Mouse (Mus musculus) heart, postnatal 0 days (tissue): ENCODE results near the gene Nanog. TPM values are rescaled to one million over a fixed set of nuclear protein-coding genes. Genes with fewer than 3 reads are reported as not detected.
A peak's percentile ranks its signal among the peaks of the same experiment; 100 is the strongest.

Source experiments
- ATAC-seq: fragments of 200-750 bp; cut with Nextera tagmentation; 2 replicates; pipeline ENCODE4 v1.8.0; 2017; ENCODE audit warnings: low read depth, moderate number of reproducible peaks, moderate library complexity; ENCODE audit not compliant: insufficient read depth
- DNase-seq: peaks from one replicate; pipeline ENCODE4 v3.0.0-alpha.2; 2016; ENCODE audit warnings: low spot score
- H3K27ac ChIP-seq: fragments of 300-500 bp; sonication (generic); 2 replicates; pipeline ENCODE4 v1.5.1; 2014; ENCODE audit warnings: low read depth, mild to moderate bottlenecking
- H3K27me3 ChIP-seq: fragments of 300-500 bp; sonication (generic); 2 replicates; pipeline ENCODE4 v1.6.1; 2014; ENCODE audit warnings: low read length, mixed read lengths; ENCODE audit not compliant: control insufficient read depth, insufficient read depth
- H3K36me3 ChIP-seq: fragments of 300-500 bp; sonication (generic); replicated peaks from 2 replicates; pipeline ENCODE4 v1.6.1; 2014; ENCODE audit warnings: low read length, mixed read lengths; ENCODE audit not compliant: control insufficient read depth, insufficient read depth
- H3K4me1 ChIP-seq: fragments of 300-500 bp; sonication (generic); 2 replicates; pipeline ENCODE4 v1.6.1; 2014; ENCODE audit warnings: antibody characterized with exemption; ENCODE audit not compliant: control insufficient read depth, insufficient read depth
- H3K4me2 ChIP-seq: fragments of 300-500 bp; sonication (generic); 2 replicates; pipeline ENCODE4 v1.6.1; 2014; ENCODE audit warnings: low read depth, mild to moderate bottlenecking, low read length, moderate library complexity
- H3K4me3 ChIP-seq: fragments of 300-500 bp; sonication (generic); 2 replicates; pipeline ENCODE4 v1.5.1; 2014; ENCODE audit warnings: low read depth, low read length
- H3K9ac ChIP-seq: fragments of 300-500 bp; sonication (generic); replicated peaks from 2 replicates; pipeline ENCODE4 v1.6.1; 2014; ENCODE audit warnings: low read depth, low read length, mixed read lengths
- H3K9me3 ChIP-seq: fragments of 300-500 bp; sonication (generic); replicated peaks from 2 replicates; pipeline ENCODE4 v1.6.1; 2016; ENCODE audit warnings: low read length; ENCODE audit not compliant: control insufficient read depth
- CTCF ChIP-seq: IDR thresholded peaks from 2 replicates; pipeline ENCODE4 v1.5.1; 2016; ENCODE audit warnings: antibody characterized with exemption, control low read depth, low read depth
- EP300 ChIP-seq: IDR thresholded peaks from 2 replicates; pipeline ENCODE4 v1.6.1; 2016; ENCODE audit warnings: antibody characterized with exemption, low read depth
- WGBS: fragments of 180-500 bp; shearing (Covaris S2); extraction: QIAGEN DNeasy Blood & Tissue Kit; methylation state at CpG from one replicate; pipeline ENCODE4 v1.1.7; 2014; 5-methylcytosine and 5-hydroxymethylcytosine counted together
- polyA plus RNA-seq: library from polyadenylated mRNA; unstranded; fragments of >200 nt; fragmentation: Nextera tagmentation; extraction: Ambion mirVana; gene quantifications from 2 replicates; pipeline ENCODE4 v1.2.1, GENCODE M21; 2015
- total RNA-seq: library from RNA; depleted of rRNA; stranded (reverse); fragments of >200 nt; gene quantifications from 2 replicates; pipeline ENCODE4 v1.2.3, GENCODE M21; 2014; ENCODE audit warnings: low replicate concordance

The Nanog gene
- total and polyA plus RNA-seq, 2 experiments from 2014 or later = 0.61 to 0.73 TPM

DNA sequence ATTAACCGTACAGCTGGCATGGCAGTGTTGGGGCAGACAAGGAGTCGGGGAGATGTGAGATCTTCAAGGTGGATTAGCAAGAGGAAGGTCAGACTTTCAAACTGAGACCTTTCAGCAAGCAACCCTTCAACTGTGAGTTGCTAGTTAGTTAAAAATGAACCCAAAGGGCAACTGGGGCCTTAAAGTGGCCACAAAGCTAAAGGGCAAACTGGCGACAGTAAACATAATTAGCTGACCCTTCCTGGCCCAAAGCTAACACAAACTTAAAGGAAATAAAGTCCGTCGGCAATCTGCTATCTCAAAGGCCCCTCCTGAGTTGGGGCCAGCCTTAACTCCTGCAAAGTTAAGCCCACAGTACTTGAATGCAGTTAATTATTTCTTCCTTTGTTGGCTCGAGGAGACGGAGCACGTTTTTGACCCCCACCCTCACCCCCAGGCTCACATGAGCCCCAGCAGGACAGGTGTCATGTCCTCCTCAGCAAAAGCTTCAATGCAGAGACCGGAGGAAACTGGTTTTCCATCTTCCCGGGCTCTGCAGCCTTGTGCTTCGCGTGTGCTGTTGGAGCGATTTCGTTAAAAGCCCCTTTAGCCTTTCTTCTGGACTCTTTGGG is 43.6 kb upstream of the Nanog start:
- H3K4me2 ChIP-seq = no peak overlapping the region
- DNase-seq = no peak
- H3K36me3 ChIP-seq = no peaks in the 10 kb centered on the region
- H3K9me3 ChIP-seq = no peaks in the 10 kb centered on the region
- no peak for TF ChIP-seq EP300
- no peak for TF ChIP-seq CTCF
- H3K9ac ChIP-seq = no peak overlapping the region
- no peak for ATAC-seq
- H3K4me1 ChIP-seq = 0 out of 2 replicates have a peak, but pooled peaks cover 5% of the 10 kb centered on the region
- H3K27ac ChIP-seq = no peak overlapping the region
- 0 out of 2 replicates have a peak, but pooled peaks cover 7% of the 10 kb centered on the region for H3K27me3 ChIP-seq
- WGBS = 55% methylated on average over 14 of the region's 14 CpGs
- no peak overlapping the region for H3K4me3 ChIP-seq

GRCm38 (mm10) chr6:122665866-122666265 is 41.4 kb upstream of the Nanog start:
- no peak overlapping the region for H3K4me3 ChIP-seq

GRCm38 (mm10) chr6:122667715-122668114 is 39.6 kb upstream of the Nanog start:
- no peaks in the 10 kb centered on the region for H3K9me3 ChIP-seq
- no peaks in the 10 kb centered on the region for H3K36me3 ChIP-seq
- WGBS = 75% methylated on average over 5 of the region's 5 CpGs
- no peak for TF ChIP-seq CTCF
- TF ChIP-seq EP300 = no peak
- DNase-seq = no peak
- no peak overlapping the region for H3K4me2 ChIP-seq
- peaks cover 10% of the 10 kb centered on the region; the same call in 1 of the 2 replicates for H3K4me1 ChIP-seq
- ATAC-seq = no peak
- H3K27me3 ChIP-seq = no peaks in the 10 kb centered on the region
- H3K9ac ChIP-seq = no peak overlapping the region
- no peak overlapping the region for H3K4me3 ChIP-seq
- H3K27ac ChIP-seq = no peak overlapping the region

More at GRCm38 (mm10) chr6:122665866-122666265, 41.4 kb upstream of the Nanog start:
- peak; percentile 24 for DNase-seq
- Histone ChIP-seq H3K9me3 (no peaks in the 10 kb centered on the region), H3K36me3 (no peaks in the 10 kb centered on the region), H3K27ac (no peak overlapping the region), H3K4me2 (no peak overlapping the region), H3K4me1 (peaks cover 10% of the 10 kb centered on the region; the same call in 1 of the 2 replicates), H3K27me3 (0 out of 2 replicates have a peak, but pooled peaks cover 7% of the 10 kb centered on the region), H3K9ac (no peak overlapping the region)
- TF ChIP-seq CTCF = no peak
- TF ChIP-seq EP300 = no peak
- ATAC-seq = peak; percentile 53; the same call in 1 of the 2 replicates
- 14% methylated on average over 7 of the region's 7 CpGs for WGBS

DNA sequence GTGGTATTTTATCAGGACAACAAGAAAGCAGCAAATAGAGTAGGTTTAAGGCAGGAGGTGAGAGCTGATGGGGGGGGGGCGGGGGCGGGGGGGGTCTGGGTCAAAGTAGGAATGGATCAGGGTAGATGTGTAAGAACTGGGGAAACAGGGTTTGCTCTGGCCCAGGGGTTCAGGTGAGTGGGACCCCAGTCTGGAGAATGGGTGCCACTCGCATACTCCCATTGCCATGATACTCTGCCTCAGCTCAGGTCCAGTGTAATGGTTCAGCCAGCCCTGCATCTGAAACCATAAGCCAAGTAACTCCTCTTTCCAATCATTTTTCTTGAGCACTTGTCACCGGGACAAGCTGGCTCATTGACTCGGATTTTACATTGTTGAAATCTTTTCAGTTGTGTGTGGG is 38.5 kb upstream of the Nanog start:
- Histone ChIP-seq H3K4me2 (no peak overlapping the region), H3K9me3 (no peaks in the 10 kb centered on the region), H3K4me1 (peaks cover 10% of the 10 kb centered on the region; the same call in 1 of the 2 replicates), H3K4me3 (no peak overlapping the region), H3K36me3 (no peaks in the 10 kb centered on the region), H3K27ac (no peak overlapping the region), H3K9ac (no peak overlapping the region), H3K27me3 (no peaks in the 10 kb centered on the region)
- no peak for TF ChIP-seq EP300
- no peak for TF ChIP-seq CTCF
- DNase-seq = no peak
- ATAC-seq = no peak
- WGBS = 69% methylated on average over 5 of the region's 5 CpGs

DNA sequence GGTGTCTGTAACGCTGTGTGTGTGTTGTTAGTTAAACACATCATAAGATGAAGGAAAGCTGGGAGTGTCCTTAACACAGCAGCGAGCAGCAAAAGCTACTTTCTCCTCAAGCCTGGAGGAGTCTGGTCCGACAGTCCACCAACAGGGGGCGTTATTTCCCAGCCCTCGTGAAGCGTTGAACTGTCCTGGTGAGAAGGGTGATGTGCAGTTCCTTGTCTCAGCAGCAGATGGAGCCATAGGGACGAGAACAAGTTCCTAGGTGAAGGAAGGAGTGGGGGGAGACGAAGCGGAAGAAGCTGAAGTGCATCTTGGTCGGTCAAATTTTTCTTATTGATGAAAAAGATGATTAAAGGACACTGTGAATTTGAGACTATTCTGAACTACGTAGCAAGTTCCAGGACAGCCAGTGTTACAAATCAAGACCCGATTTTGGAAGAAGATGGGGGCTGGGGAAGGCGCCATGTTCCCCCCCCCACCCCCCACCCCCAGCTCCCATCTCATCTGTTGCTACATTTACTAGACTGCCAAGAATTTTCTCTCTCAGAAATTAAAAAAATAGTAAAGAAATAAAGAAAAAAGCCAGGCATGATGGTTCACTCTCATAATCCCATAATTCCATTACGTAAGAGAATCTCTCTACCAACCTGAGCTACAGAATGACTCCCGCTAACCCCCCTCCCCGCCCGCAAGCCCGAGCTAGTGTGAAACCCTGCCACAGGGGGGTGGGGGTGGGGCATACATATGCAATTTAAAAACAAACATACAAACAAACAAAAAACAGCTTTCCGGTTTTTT is 37.7 kb upstream of the Nanog start:
- WGBS = 8% methylated on average over 19 of the region's 19 CpGs
- Histone ChIP-seq H3K9ac (no peak overlapping the region), H3K27me3 (no peaks in the 10 kb centered on the region), H3K9me3 (no peaks in the 10 kb centered on the region), H3K27ac (no peak overlapping the region), H3K36me3 (no peaks in the 10 kb centered on the region), H3K4me1 (peaks cover 10% of the 10 kb centered on the region; the same call in 1 of the 2 replicates), H3K4me2 (peak overlapping the region; percentile 68), H3K4me3 (peak overlapping the region; percentile 43)
- ATAC-seq (peak; percentile 81), DNase-seq (peak; percentile 83)
- TF ChIP-seq CTCF (peak; percentile 99), EP300 (no peak)
